Mouse (Mus musculus) liver, postnatal 0 days (tissue): ENCODE results near the gene Epha5. TPM values are rescaled to one million over a fixed set of nuclear protein-coding genes. Genes with fewer than 3 reads are reported as not detected.

Experiments used
- ATAC-seq: fragments of 200-750 bp; cut with Nextera tagmentation; 2 replicates; pipeline ENCODE4 v1.8.0; 2017; ENCODE audit warnings: mild to moderate bottlenecking, moderate library complexity
- DNase-seq: peaks from one replicate; pipeline ENCODE4 v3.0.0-alpha.2; 2016
- H3K27ac ChIP-seq: fragments of 300-500 bp; sonication (generic); 2 replicates; pipeline ENCODE4 v1.5.1; 2014; ENCODE audit warnings: antibody characterized with exemption, moderate library complexity, mild to moderate bottlenecking, low read depth
- H3K27me3 ChIP-seq: fragments of 300-500 bp; sonication (generic); 2 replicates; pipeline ENCODE4 v1.6.1; 2014; ENCODE audit warnings: low read length, control low read depth, mixed read lengths; ENCODE audit not compliant: insufficient read depth
- H3K36me3 ChIP-seq: fragments of 300-500 bp; sonication (generic); replicated peaks from 2 replicates; pipeline ENCODE4 v1.6.1; 2014; ENCODE audit warnings: mild to moderate bottlenecking, control low read depth, low read length, moderate library complexity, mixed read lengths; ENCODE audit not compliant: insufficient read depth
- H3K4me1 ChIP-seq: fragments of 300-500 bp; sonication (generic); 2 replicates; pipeline ENCODE4 v1.6.1; 2014; ENCODE audit warnings: antibody characterized with exemption, mild to moderate bottlenecking, control low read depth; ENCODE audit not compliant: insufficient read depth
- H3K4me2 ChIP-seq: fragments of 300-500 bp; sonication (generic); 2 replicates; pipeline ENCODE4 v1.6.1; 2014; ENCODE audit warnings: low read depth, mild to moderate bottlenecking, low read length, moderate library complexity, mixed read lengths
- H3K4me3 ChIP-seq: fragments of 300-500 bp; sonication (generic); 2 replicates; pipeline ENCODE4 v1.5.1; 2014; ENCODE audit warnings: low read depth, low read length
- H3K9ac ChIP-seq: fragments of 300-500 bp; sonication (generic); replicated peaks from 2 replicates; pipeline ENCODE4 v1.6.1; 2014; ENCODE audit warnings: mild to moderate bottlenecking, moderate library complexity
- H3K9me3 ChIP-seq: fragments of 300-500 bp; sonication (generic); 2 replicates; pipeline ENCODE4 v1.6.1; 2016; ENCODE audit warnings: mild to moderate bottlenecking, control low read depth, low read length, mixed read lengths
- CTCF ChIP-seq: sonication (generic); IDR thresholded peaks from 2 replicates; pipeline ENCODE4 v1.5.1; 2016; ENCODE audit warnings: antibody characterized with exemption, low read depth
- EP300 ChIP-seq: IDR thresholded peaks from 2 replicates; pipeline ENCODE4 v1.6.1; 2016; ENCODE audit warnings: antibody characterized with exemption, low read depth, mild to moderate bottlenecking
- WGBS: fragments of 180-500 bp; shearing (Covaris S2); extraction: QIAGEN DNeasy Blood & Tissue Kit; methylation state at CpG from one replicate; pipeline ENCODE4 v1.1.7; 2014; ENCODE audit not compliant: insufficient replicate concordance; 5-methylcytosine and 5-hydroxymethylcytosine counted together
- polyA plus RNA-seq: library from polyadenylated mRNA; unstranded; fragments of >200 nt; fragmentation: Nextera tagmentation; extraction: Ambion mirVana; gene quantifications from 2 replicates; pipeline ENCODE4 v1.2.1, GENCODE M21; 2015

Epha5 gene
- polyA plus RNA-seq, 1 experiment from 2014 or later, result not detected

DNA sequence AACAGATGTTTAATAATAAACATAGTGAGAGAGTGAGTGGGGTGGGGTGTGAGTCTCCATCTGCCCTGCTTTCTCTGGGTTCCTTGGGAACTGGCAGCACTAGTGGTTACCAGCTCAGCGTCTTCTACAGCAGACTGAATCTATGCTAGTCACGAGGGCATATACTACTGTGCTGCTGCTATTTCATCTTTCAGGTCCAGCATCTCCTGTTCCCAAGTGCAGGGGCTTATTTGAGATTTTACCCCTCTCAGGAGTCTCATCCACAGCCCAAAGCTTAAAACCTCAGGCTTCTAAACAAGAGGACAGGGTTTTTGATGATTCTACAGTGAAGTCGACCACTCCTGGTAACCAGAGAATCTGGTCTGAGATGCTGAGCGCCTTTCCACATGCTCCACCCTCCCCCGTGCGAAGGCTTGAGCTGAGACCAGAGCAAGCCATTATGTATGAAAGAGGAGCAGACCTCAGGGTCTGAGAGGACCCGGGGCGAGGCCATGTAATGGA is 2.2 kb downstream of the Epha5 start:
- Histone ChIP-seq H3K4me1 (peaks cover 4% of the 10 kb centered on the region; the same call in 1 of the 2 replicates), H3K9me3 (no peaks in the 10 kb centered on the region), H3K9ac (no peak overlapping the region), H3K36me3 (no peaks in the 10 kb centered on the region), H3K27me3 (peaks cover 27% of the 10 kb centered on the region), H3K4me3 (no peak overlapping the region), H3K27ac (no peak overlapping the region), H3K4me2 (no peak overlapping the region)
- TF ChIP-seq CTCF (no peak), EP300 (no peak)
- DNase-seq (no peak), ATAC-seq (no peak)
- 14% methylated on average over 8 of the region's 8 CpGs for WGBS

DNA sequence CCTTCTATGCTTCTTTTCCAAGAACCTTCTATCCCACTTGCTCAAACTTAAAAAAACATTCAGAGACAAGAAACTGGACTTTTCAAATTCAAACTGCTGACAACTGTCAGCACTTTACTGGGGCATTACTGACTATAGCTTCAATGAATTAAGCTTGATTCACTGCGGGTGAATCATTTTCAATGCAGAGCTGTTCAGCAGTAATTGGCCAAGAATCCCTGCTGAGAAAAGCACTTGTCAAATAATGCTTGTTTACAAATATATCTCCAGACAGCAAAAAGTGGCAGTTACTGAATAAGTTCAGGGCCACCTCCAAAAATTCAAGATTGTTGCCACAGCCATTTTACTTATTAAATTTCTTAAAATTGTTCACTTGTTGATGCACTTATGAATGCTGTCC is 4.2 kb downstream of the Epha5 start:
- Histone ChIP-seq H3K9me3 (no peaks in the 10 kb centered on the region), H3K4me2 (no peak overlapping the region), H3K27ac (no peak overlapping the region), H3K27me3 (peaks cover 27% of the 10 kb centered on the region), H3K9ac (no peak overlapping the region), H3K36me3 (no peaks in the 10 kb centered on the region), H3K4me1 (peaks cover 4% of the 10 kb centered on the region; the same call in 1 of the 2 replicates), H3K4me3 (no peak overlapping the region)
- ATAC-seq, result no peak
- 57% methylated on average over 1 of the region's 1 CpGs for WGBS
- TF ChIP-seq CTCF (no peak), EP300 (no peak)
- DNase-seq, result no peak

DNA sequence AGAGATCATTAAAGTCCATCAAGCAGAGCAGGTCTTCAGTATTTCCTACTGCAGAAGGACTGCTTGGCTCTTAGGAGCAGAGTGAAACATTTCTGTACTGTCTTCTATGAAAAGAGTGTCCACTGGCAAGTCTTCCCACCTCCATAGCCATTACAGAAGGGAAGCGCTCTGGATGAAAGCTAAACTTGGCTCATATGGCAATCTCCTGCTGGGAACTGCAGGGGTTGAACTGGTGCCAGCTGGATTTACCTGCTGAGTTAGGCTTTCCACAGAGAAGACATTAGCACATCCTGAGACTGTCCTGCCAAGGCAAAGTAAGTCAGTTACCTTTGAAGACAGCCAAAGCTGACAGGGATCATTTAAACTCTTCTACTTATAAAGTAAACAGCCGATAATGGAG is 8.8 kb downstream of the Epha5 start:
- DNase-seq (no peak), ATAC-seq (no peak)
- Histone ChIP-seq H3K27me3 (no peaks in the 10 kb centered on the region), H3K4me1 (no peaks in the 10 kb centered on the region), H3K27ac (no peak overlapping the region), H3K9ac (no peak overlapping the region), H3K4me2 (no peak overlapping the region), H3K9me3 (no peaks in the 10 kb centered on the region), H3K36me3 (no peaks in the 10 kb centered on the region), H3K4me3 (no peak overlapping the region)
- no peak for TF ChIP-seq EP300
- TF ChIP-seq CTCF, result no peak
- 52% methylated on average over 2 of the region's 2 CpGs for WGBS

DNA sequence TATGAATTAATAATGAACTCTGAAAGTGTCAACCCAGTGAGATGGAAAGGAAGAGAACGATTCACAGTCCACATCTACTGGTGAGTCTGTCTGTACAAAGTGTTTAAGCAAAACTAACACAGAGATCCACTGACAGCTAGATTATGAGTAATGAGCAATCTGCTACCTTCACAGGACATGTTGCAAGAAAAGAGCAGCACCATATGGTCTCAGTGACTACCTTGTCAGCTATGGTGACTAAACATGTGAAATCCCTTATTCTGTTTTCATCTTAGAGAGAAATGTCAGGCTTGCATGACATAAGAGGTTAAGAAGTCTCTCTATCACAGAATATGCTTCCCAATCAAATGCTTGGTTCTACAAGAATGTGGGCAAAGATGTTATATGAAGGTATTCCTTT is 20.1 kb downstream of the Epha5 start:
- ATAC-seq (no peak), DNase-seq (no peak)
- Histone ChIP-seq H3K27me3 (no peaks in the 10 kb centered on the region), H3K4me1 (no peaks in the 10 kb centered on the region), H3K27ac (no peak overlapping the region), H3K36me3 (no peaks in the 10 kb centered on the region), H3K4me2 (no peak overlapping the region), H3K4me3 (no peak overlapping the region), H3K9me3 (no peaks in the 10 kb centered on the region), H3K9ac (no peak overlapping the region)
- 79% methylated on average over 1 of the region's 1 CpGs for WGBS
- TF ChIP-seq EP300, result no peak

DNA sequence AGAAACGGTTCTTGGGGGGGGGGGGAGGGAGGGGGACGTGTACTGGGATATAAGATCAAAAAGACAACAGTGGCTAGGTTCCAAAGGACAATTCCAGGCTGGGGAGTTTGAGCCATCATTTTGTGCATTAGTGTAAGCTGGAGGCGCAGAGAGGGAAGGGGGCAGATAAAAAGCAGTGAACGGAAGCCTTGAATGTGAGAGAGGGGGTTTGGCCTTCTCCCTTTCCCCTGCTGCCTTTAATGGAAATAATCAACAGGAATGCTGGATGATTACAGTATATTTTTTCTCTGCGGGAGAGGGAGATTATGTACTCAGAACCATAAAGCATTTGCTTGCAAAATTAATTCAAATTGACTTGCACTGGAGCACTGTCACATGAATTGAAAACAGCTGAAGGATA is 51.8 kb downstream of the Epha5 start:
- Histone ChIP-seq H3K4me1 (no peaks in the 10 kb centered on the region), H3K4me3 (no peak overlapping the region), H3K9ac (no peak overlapping the region), H3K36me3 (no peaks in the 10 kb centered on the region), H3K9me3 (no peaks in the 10 kb centered on the region), H3K27ac (no peak overlapping the region), H3K4me2 (no peak overlapping the region), H3K27me3 (no peaks in the 10 kb centered on the region)
- TF ChIP-seq CTCF, result no peak
- TF ChIP-seq EP300, result no peak
- ATAC-seq (no peak), DNase-seq (no peak)
- 68% methylated on average over 5 of the region's 5 CpGs for WGBS

DNA sequence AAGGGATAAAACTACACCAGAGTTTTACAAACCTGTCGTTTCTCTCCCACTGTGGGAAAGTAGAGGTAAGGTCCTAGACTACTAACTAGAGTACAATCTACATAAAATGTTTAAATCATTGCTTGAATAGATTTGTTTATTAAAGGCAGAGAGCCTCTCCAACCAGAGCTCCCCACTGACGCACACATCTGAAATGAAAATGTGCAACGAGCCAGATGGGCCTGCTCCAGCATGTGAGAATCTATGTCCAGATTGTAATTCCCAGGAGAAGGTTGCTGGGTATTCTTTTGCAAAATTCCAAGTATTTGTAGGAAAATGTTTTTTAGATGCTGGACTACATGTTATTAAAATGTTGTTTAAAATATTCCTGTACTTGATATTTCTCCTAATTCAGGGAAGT is 57.8 kb downstream of the Epha5 start:
- Histone ChIP-seq H3K4me3 (no peak overlapping the region), H3K4me2 (no peak overlapping the region), H3K27ac (no peak overlapping the region), H3K9ac (no peak overlapping the region), H3K36me3 (no peaks in the 10 kb centered on the region), H3K27me3 (no peaks in the 10 kb centered on the region), H3K9me3 (no peaks in the 10 kb centered on the region), H3K4me1 (no peaks in the 10 kb centered on the region)
- no peak for ATAC-seq
- no peak for DNase-seq
- TF ChIP-seq EP300, result no peak
- no peak for TF ChIP-seq CTCF
- 75% methylated on average over 3 of the region's 3 CpGs for WGBS

DNA sequence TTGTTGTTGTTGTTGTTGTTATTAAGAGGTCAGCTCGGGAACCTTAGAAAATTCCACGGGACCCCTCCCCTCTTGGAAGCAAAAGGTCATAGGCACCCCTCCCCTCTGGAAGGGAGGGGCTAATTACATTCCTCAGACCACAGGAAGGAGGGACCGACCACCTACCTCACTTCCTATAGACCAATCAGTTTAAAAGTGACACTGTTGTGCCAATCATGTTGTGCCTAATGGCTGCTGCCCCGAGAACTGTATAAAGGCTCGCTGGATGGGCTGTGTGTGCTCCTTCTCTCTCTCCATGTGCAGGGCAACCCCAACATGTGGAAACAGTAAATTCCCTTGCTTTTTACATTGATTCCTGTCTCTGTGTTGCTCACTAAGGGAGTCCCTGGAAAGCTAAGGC is 64.1 kb downstream of the Epha5 start:
- H3K27ac ChIP-seq, result no peak overlapping the region
- H3K27me3 ChIP-seq, result no peaks in the 10 kb centered on the region
- no peak overlapping the region for H3K4me2 ChIP-seq
- H3K9ac ChIP-seq, result no peak overlapping the region
- TF ChIP-seq EP300, result no peak
- no peak for TF ChIP-seq CTCF
- no peak for ATAC-seq
- no peak for DNase-seq
- H3K36me3 ChIP-seq, result no peaks in the 10 kb centered on the region
- WGBS, result 69% methylated on average over 5 of the region's 5 CpGs
- H3K4me1 ChIP-seq, result no peaks in the 10 kb centered on the region
- no peaks in the 10 kb centered on the region for H3K9me3 ChIP-seq
- no peak overlapping the region for H3K4me3 ChIP-seq
